Mouse (Mus musculus) gastrocnemius, postnatal 36 days (tissue): ENCODE measurements at regions not wholly inside any gene's neighbourhood (a gene's known extent, or its start where the extent isn't known, plus 50 kb on each side); places are given as distances from the start of the nearest gene placed in this dataset.

ENCODE experiments used
- DNase-seq, 2 experiments: peaks; one replicate each; pipeline ENCODE4 v3.0.0; 2022
- intact Hi-C: fragments of 180-260 bp; cut with DNase I; formaldehyde crosslinking; loops from one replicate; pipeline ENCODE4 v1.15.1; 2025

- DNase-seq: no peak
- intact Hi-C loops: no loop called here
These were observed 96.6 kb upstream of the Klf3 start for GRCm38 (mm10) chr5:64706586-64706985.

- no peak for DNase-seq
- intact Hi-C loops: no loop called here
These were observed 94.0 kb upstream of the Klf3 start for GRCm38 (mm10) chr5:64709146-64709545.

- no peak for DNase-seq
- intact Hi-C loops: no loop called here
These were observed 93.0 kb upstream of the Klf3 start for GRCm38 (mm10) chr5:64710236-64710635.

- DNase-seq: no peak
- intact Hi-C loops: no loop called here
These were observed 92.2 kb upstream of the Klf3 start for GRCm38 (mm10) chr5:64710968-64711367.

- no peak for DNase-seq
These were observed 89.0 kb upstream of the Klf3 start for GRCm38 (mm10) chr5:64714221-64714653.

GRCm38 (mm10) chr5:64714710-64715109 is 88.5 kb upstream of the Klf3 start:
- intact Hi-C loops: no loop called here
- no peak for DNase-seq

More at GRCm38 (mm10) chr5:64714221-64714653, 89.0 kb upstream of the Klf3 start:
- intact Hi-C loops: no loop called here

- intact Hi-C loops: no loop called here
- DNase-seq: no peak
These were observed 86.6 kb upstream of the Klf3 start for GRCm38 (mm10) chr5:64716551-64716950.

GRCm38 (mm10) chr5:64722211-64722610 is 81.0 kb upstream of the Klf3 start:
- no peak for DNase-seq
- intact Hi-C loops: loop anchor here (5.0 kb wide), 1 partner anchor 1370 kb away; no protein-coding TSS in a partner anchor

GRCm38 (mm10) chr5:64727847-64728246 is 75.3 kb upstream of the Klf3 start:
- DNase-seq: no peak
- intact Hi-C loops: no loop called here

GRCm38 (mm10) chr5:64732356-64732755 is 70.8 kb upstream of the Klf3 start:
- intact Hi-C loops: loop anchor here (5.0 kb wide), 1 partner anchor 65 kb away; no protein-coding TSS in a partner anchor
- DNase-seq: no peak

GRCm38 (mm10) chr5:64736985-64737384 is 66.2 kb upstream of the Klf3 start:
- DNase-seq: no peak
- intact Hi-C loops: no loop called here

- DNase-seq: no peak
- intact Hi-C loops: no loop called here
These were observed 65.0 kb upstream of the Klf3 start for GRCm38 (mm10) chr5:64738096-64738780.

- intact Hi-C loops: no loop called here
- no peak for DNase-seq
These were observed 64.3 kb upstream of the Klf3 start for GRCm38 (mm10) chr5:64738781-64739310.

- DNase-seq: no peak
- intact Hi-C loops: no loop called here
These were observed 63.6 kb upstream of the Klf3 start for GRCm38 (mm10) chr5:64739311-64740261.

- no peak for DNase-seq
- intact Hi-C loops: no loop called here
These were observed 59.1 kb upstream of the Klf3 start for GRCm38 (mm10) chr5:64744041-64744440.

- DNase-seq: no peak
- intact Hi-C loops: no loop called here
These were observed 58.7 kb upstream of the Klf3 start for GRCm38 (mm10) chr5:64744455-64744854.

- DNase-seq: no peak
- intact Hi-C loops: no loop called here
These were observed 55.7 kb upstream of the Klf3 start for GRCm38 (mm10) chr5:64747461-64747860.

- no peak for DNase-seq
- intact Hi-C loops: no loop called here
These were observed 53.6 kb upstream of the Klf3 start for GRCm38 (mm10) chr5:64749415-64750166.

GRCm38 (mm10) chr5:64750406-64750805 is 52.8 kb upstream of the Klf3 start:
- intact Hi-C loops: no loop called here
- DNase-seq: no peak

- no peak for DNase-seq
- intact Hi-C loops: no loop called here
These were observed 52.1 kb upstream of the Klf3 start for GRCm38 (mm10) chr5:64750976-64751656.
